Mouse (Mus musculus) gastrocnemius, adult 8-10 months (tissue): ENCODE results near the gene Fbxo11. TPM values are rescaled to one million over a fixed set of nuclear protein-coding genes. Genes with fewer than 3 reads are reported as not detected.
A peak's percentile ranks its signal among the peaks of the same experiment; 100 is the strongest.
"Not testable (repeated sequence)": the region's sequence is repeated elsewhere in the genome, so short reads cannot be mapped to it uniquely, and the experiment has no call there.

ENCODE experiments used
- DNase-seq, 2 experiments: peaks; one replicate each; pipeline ENCODE4 v3.0.0; 2022; ENCODE audit warnings: low spot score in 2 of 2
- total RNA-seq, 4 experiments: library from RNA; stranded (reverse); gene quantifications; 2 replicates each; pipeline ENCODE4 v1.2.4; 2022

Gene Fbxo11
- total RNA-seq, 4 experiments from 2014 or later, result 27.0 to 36.5 (median 31.9) TPM

DNA sequence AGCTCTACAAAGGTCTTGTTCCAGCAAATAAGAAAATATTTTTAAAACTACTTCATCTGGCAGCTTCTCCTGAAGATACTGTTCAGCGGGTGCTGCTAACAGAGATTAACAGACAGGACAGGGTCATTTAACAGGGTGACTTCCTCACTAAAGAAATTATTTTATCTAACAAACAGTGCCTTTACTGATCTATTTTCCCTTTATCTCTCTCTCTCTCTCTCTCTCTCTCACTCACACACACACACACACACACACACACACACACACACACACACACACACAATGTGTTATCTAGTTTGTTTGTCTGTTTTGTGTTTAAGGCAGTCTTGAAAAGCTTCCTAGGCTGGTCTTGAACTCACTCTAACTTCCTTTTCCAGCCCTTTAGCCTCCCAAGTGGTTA, 50.6 kb downstream of the Fbxo11 start:
- DNase-seq, result no peak

GRCm38 (mm10) chr17:88006956-88007355, 58.1 kb downstream of the Fbxo11 start:
- DNase-seq, result no peak

DNA sequence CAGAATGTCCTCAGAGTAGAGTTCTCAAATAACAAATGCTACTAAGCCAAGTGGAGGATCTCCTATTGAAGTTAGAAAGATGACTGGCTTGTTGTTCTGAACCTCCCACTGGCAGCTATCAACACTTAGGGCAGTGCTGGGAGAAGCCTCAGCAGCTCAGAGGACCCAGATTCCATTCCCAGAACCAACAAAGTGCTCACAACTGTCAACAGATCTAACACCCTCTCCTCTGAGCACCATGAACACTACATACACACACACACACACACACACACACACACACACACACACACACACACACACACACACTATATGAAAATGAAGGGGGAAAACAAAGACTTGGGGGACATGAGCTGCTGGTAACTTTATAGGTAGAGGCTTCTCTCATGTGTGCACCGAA, 60.2 kb downstream of the Fbxo11 start:
- no peak for DNase-seq

DNA sequence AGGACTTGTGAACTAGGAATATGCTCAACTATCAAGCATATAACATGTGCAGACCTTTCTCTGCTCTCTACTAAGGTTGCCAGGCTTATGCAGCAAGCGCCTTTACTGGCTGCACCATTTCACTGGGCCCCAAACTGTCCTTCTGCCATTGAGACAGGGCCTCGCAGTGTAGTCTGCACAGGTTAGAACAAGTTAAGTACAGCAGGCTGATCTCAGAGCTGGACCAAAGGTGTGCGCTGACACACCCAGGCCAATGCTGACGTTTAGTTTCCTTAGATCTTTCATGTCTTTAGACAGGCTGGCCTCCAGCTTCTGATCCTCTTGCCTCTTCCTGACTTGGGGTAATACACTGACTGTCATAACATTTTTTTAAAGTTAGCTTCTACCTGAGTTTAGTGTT, 67.3 kb downstream of the Fbxo11 start:
- no peak for DNase-seq

DNA sequence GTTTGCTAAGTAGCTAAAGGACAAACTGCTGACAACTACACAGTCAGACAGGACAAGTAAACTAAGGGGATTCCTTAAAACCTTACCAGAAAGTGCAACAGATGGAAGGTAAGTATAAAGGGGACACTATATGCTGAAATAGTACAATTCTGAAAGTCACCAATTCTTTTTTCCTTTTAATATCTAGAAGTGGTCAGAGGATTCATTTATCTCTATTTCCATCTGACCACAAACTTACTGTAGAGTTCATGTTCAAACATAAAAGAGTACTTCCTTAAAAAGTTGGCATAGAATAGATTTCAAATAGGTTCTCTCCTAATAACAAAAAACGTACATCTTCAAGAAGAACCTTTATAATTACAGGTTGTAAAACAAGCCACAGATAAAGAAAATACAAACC, 71.8 kb downstream of the Fbxo11 start:
- DNase-seq, result no peak

- DNase-seq, result no peak
These were observed 72.9 kb downstream of the Fbxo11 start for GRCm38 (mm10) chr17:87992154-87992553.

GRCm38 (mm10) chr17:87987507-87987906, 77.6 kb downstream of the Fbxo11 start:
- no peak for DNase-seq

DNA sequence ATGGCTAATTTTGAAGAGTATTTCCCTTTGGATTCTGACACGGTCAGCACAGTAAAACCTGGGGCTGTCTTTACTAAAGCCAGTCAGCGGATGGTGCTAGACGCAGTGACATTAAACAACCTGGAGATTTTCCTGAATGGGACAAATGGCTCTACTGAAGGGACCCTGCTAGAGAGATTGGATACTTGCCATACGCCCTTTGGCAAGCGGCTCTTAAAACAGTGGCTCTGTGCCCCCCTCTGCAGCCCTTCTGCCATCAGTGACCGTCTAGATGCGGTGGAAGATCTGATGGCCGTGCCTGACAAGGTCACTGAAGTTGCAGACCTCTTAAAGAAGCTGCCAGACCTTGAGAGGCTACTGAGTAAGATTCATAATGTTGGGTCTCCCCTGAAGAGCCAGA, 79.2 kb downstream of the Fbxo11 start:
- no peak for DNase-seq

- DNase-seq, result no peak
These were observed 80.5 kb downstream of the Fbxo11 start for GRCm38 (mm10) chr17:87984440-87985214.

DNA sequence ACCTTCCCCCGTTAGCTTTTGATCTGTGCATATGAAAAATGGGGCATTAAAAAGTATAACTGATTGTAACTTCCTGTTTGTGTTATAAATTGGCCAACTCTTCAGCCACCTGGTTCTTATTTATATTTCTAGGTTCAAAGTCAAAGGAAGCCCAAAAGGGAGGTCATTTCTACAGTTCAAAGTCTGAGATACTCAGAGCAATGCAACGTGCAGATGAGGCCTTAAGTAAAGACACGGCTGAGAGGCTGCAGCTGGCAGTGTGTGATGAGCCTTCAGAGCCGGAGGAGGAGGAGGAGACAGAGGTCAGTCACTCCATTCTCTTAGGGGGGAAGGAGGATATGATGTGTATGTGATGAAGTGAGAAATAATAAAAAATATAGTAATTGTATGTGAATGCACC, 81.8 kb downstream of the Fbxo11 start:
- DNase-seq, result no peak

DNA sequence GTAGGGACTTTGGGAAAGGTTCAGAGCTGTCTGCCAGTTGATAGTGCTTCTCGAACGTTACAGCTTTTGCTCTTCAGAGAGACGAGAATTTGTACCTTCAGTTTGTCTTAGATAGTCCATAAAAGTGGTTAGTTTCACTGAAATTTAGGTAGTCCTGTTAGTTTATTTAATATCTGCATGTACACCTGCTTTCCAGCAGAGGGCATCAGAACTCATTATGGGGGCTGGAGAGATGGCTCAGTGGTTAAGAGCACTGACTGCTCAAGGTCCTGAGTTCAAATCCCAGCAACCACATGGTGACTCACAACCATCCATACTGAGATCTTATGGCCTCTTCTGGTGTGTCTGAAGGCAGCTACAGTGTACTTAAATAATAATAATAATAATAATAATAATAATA, 83.0 kb downstream of the Fbxo11 start:
- no peak for DNase-seq

- DNase-seq, result not testable (repeated sequence)
These were observed 85.4 kb downstream of the Fbxo11 start for GRCm38 (mm10) chr17:87979696-87980095.

DNA sequence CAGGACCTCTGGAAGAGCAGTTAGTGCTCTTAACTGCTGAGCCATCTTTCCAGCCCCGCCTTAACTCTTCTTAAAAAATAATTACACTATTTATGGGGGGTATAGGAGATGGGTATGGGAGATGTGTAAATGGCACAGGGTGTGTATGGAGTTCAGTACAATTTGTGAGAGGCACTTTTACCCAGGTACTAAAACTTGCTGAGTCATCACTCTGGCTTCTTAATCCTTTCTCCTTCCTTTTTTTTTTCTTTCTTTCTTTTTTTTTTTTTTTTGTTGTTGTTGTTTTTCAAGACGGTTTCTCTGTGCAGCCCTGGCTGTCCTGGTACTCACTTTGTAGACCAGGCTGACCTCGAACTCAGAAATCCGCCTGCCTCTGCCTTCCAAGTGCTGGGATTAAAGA, 88.2 kb downstream of the Fbxo11 start:
- not testable (repeated sequence) for DNase-seq

GRCm38 (mm10) chr17:87976154-87976806, 88.8 kb downstream of the Fbxo11 start:
- no peak for DNase-seq

DNA sequence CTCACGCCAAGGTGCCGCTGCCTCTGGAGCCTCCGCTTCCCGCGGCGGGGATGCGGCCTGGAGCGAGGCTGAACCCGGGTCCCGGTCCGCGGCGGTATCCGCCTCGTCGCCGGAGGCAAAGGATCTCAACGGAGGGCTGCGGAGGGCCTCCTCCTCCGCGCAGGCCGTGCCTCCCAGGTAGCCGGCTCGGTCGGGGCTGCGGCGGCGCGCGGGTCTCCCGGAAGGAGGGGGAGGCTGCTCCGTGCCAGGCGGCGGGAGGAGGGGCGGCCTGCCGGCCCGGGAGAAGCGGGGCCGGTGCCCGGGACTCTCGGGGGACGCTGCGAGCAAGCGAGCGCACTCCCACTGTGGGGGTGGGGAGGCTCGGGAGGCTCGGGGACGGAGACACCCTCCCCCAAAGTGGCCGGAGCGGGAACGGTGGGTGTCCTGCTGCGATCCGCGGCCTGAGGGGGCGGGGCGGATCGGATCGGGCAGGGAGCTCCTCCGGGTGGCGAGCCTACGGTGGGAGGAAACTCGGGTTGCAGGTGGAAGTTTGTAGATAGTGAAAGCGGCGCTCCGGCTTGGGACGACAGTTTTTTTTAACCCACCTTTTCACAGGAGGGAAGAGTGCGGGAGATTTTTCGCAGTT, 89.8 kb downstream of the Fbxo11 start:
- DNase-seq, result peak; percentile 14

DNA sequence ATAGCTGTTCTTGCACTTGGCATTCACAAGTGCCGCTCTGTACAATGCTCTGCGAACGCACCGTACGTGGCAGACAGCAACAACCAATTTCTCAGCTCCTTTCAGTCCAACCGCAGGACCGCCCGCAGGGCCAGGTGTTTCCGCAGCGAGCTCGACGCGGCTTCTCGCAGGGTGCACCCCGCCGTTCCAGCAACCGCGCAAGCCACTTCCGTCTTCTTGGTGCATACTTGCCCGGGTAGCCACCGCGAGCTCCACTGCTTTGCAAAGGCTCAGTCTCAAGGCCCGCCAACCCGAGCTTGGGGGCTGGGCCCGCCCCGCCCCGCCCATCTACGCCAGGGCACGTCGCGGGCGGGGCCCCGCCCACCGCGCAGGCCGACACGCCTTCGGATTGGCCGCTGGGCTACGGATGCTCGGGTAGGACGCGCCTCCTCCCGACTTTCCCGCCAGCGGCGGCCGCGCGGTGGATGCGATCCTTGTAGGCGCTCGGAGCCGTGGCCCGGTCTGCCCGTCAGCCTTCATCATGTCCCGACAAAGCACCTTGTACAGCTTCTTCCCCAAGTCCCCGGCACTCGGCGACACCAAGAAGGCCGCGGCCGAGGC, 90.4 kb downstream of the Fbxo11 start, which contains the start of gene Msh6:
Gene Msh6, plus strand, starts transcription at position 434 of the 600 bp plus-strand sequence.
- peak; percentile 63 to 69 for DNase-seq

GRCm38 (mm10) chr17:87973261-87974167, 91.6 kb downstream of the Fbxo11 start:
- no peak for DNase-seq

GRCm38 (mm10) chr17:87972856-87973255, 92.2 kb downstream of the Fbxo11 start:
- no peak for DNase-seq

DNA sequence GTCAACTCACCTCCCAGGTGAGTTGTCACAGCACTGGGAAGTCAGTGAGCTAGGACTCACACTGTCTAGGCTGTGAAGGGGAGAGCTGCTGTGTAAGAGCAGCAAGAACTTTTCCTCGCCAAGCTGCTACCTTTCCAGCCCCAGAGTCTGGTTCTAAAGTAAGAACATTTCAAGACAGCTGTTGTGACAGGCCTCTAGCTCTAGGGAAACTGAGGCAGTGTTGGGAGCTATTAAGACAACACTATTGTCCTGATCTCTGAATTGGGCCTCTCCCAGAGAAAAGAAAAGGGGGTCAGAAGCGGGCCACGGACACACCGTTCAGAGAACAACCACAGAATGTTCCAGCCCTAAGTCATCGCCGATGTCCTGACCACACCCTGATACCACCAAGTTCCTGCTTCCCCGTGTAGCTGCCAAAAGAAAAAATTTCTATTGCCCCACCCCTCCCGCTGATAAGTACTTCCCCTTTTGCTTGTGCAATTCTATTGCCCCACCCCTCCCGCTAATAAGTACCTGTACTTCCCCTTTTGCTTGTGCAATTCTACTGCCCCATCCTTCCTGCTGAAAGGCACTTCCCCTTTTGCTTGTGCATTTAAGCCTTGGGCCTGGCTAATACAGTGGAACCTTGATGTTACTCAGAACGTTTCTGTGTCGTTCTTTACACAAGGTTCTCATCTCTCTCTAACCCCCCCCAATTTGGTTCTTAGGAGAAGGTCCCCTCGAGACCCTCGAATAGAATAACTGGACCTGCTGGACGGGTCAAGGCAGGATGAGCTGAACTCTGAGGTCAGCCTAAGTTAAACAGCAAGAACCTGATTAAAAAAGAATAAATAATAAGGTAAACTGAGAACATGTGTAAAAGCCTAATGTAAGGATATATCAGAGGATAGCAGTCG, 93.1 kb downstream of the Fbxo11 start:
- DNase-seq, result not testable (repeated sequence)

GRCm38 (mm10) chr17:87968483-87968926, 96.6 kb downstream of the Fbxo11 start:
- DNase-seq, result not testable (repeated sequence)
